Mouse (Mus musculus): Measurements from ENCODE around the gene Mia.

Gene Mia

GRCm38 (mm10) chr7:27180837-27181695, at the start of gene Mia, which contains the start of gene Gm21983:
TSS of gene Mia (minus strand) at chr7:27181157.
TSS of gene Gm21983 (minus strand) at chr7:27181086.
- no peak for DNase-seq

- DNase-seq, result no peak
These were observed 47.9 kb upstream of the Mia start for GRCm38 (mm10) chr7:27228865-27229264.

GRCm38 (mm10) chr7:27228281-27228821, 47.4 kb upstream of the Mia start, which contains the start of gene Itpkc:
TSS of gene Itpkc (minus strand) at chr7:27228661.
- DNase-seq, result peak; percentile 98

GRCm38 (mm10) chr7:27227676-27228075, 46.7 kb upstream of the Mia start:
- no peak for DNase-seq

- no peak for DNase-seq
These were observed 46.3 kb upstream of the Mia start for GRCm38 (mm10) chr7:27227276-27227675.

- no peak for DNase-seq
These were observed 44.1 kb upstream of the Mia start for GRCm38 (mm10) chr7:27224877-27225575.

- DNase-seq, result no peak
These were observed 41.6 kb upstream of the Mia start for GRCm38 (mm10) chr7:27222538-27222937.

GRCm38 (mm10) chr7:27221939-27222338, 41.0 kb upstream of the Mia start:
- DNase-seq, result no peak

- no peak for DNase-seq
These were observed 39.0 kb upstream of the Mia start for GRCm38 (mm10) chr7:27219937-27220336.

GRCm38 (mm10) chr7:27218586-27218985, 37.6 kb upstream of the Mia start:
- DNase-seq, result no peak

- DNase-seq, result no peak
These were observed 31.7 kb upstream of the Mia start for GRCm38 (mm10) chr7:27212626-27213025.

- DNase-seq, result no peak
These were observed 22.9 kb upstream of the Mia start for GRCm38 (mm10) chr7:27203730-27204449.

GRCm38 (mm10) chr7:27198779-27199178, 17.8 kb upstream of the Mia start:
- no peak for DNase-seq

- DNase-seq, result no peak
These were observed 17.4 kb upstream of the Mia start for GRCm38 (mm10) chr7:27198355-27198754.

- no peak for DNase-seq
These were observed 16.7 kb upstream of the Mia start for GRCm38 (mm10) chr7:27197634-27198033.

- no peak for DNase-seq
These were observed 16.2 kb upstream of the Mia start for GRCm38 (mm10) chr7:27197136-27197535.

GRCm38 (mm10) chr7:27195681-27196611, 15.0 kb upstream of the Mia start, which contains the start of the genes BC024978 and Snrpa:
TSS of gene BC024978 (plus strand) at chr7:27195781.
TSS of gene Snrpa (minus strand) at chr7:27196271.
- peak; percentile 97 for DNase-seq

GRCm38 (mm10) chr7:27193731-27194130, 12.8 kb upstream of the Mia start:
- no peak for DNase-seq

- DNase-seq, result no peak
These were observed 11.5 kb upstream of the Mia start for GRCm38 (mm10) chr7:27192434-27192833.

GRCm38 (mm10) chr7:27189271-27189931, 8.4 kb upstream of the Mia start:
- DNase-seq, result no peak

- DNase-seq, result no peak
These were observed 5.0 kb upstream of the Mia start for GRCm38 (mm10) chr7:27185986-27186385.
